Mouse (Mus musculus): ENCODE measurements around the gene Clmp. TPM values are rescaled to one million over a fixed set of nuclear protein-coding genes. Genes with fewer than 3 reads are reported as not detected.

Gene Clmp
- polyA plus RNA-seq, 1 experiment: 3.8 TPM

DNA sequence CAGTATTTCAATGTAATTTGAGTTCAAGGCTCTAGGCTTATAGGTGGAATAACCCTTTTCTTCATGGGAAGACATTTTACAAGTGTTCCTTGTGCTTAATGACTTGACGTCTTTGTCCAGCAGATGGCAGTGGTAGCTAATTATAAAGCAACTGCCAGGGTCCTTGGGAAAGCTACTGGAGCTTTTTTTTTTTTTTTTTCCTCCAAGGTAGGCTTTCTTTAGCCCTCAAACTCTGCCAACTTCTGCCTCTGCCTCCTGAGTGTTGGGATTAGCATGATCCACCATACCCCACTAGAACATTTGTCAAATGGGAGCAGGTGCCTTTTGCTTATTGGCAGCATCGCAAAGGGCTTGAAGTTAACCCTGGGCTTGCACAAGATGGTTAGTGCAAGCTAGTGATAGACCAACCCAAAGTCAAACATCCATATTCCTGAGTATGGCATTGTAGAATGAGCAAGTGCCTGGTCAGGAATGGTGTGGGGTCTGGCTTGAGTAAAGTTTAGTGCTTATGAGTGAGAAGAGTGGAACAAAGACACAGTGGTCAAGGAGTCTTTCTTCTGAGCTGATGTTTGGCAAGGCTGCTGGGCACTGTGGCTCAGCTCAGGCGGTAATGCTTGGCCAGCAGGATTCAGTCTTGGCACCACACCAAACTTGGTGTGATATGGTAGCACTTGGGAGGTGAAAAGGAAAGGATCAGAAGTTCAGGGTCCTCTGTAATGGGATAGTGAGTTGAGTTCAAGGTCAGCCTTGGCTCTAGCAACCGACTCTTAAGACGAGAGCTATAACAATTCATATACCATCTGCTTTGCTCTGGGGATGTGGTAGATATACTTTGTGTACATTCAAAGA is 120.9 kb downstream of the Clmp start:
- Histone ChIP-seq H3K27me3 (ENCODE audit: control insufficient read depth, insufficient read depth, insufficient read length) (no peaks in the 10 kb centered on the region), H3K4me2 (ENCODE audit: low read depth) (no peak overlapping the region), H3K4me3 (no peak overlapping the region), H3ac (ENCODE audit: control insufficient read depth, insufficient read length) (no peak overlapping the region), H3K36me3 (ENCODE audit: control insufficient read depth, insufficient read depth) (peaks cover 17% of the 10 kb centered on the region), H3K79me2 (ENCODE audit: control insufficient read depth, insufficient read depth) (peaks cover 17% of the 10 kb centered on the region)
- no peak for TF ChIP-seq REST (IDR thresholded peaks at IDR 0.05; ENCODE audit: insufficient read depth, insufficient read length)
- TF ChIP-seq TCF3 (IDR thresholded peaks at IDR 0.05; ENCODE audit: insufficient read length, low read depth): no peak
- peak; percentile 20 for TF ChIP-seq POLR2A (IDR thresholded peaks at IDR 0.05; ENCODE audit: insufficient read length, low read depth)
- peak; percentile 84 for TF ChIP-seq POLR2AphosphoS2 (IDR thresholded peaks at IDR 0.05; ENCODE audit: insufficient read length, low read depth)
- no peak for TF ChIP-seq MYOG (IDR thresholded peaks at IDR 0.05; ENCODE audit: control insufficient read depth in 1 of 3, insufficient read depth in 1 of 3, insufficient read length in 2 of 3, low read depth in 2 of 3)

DNA sequence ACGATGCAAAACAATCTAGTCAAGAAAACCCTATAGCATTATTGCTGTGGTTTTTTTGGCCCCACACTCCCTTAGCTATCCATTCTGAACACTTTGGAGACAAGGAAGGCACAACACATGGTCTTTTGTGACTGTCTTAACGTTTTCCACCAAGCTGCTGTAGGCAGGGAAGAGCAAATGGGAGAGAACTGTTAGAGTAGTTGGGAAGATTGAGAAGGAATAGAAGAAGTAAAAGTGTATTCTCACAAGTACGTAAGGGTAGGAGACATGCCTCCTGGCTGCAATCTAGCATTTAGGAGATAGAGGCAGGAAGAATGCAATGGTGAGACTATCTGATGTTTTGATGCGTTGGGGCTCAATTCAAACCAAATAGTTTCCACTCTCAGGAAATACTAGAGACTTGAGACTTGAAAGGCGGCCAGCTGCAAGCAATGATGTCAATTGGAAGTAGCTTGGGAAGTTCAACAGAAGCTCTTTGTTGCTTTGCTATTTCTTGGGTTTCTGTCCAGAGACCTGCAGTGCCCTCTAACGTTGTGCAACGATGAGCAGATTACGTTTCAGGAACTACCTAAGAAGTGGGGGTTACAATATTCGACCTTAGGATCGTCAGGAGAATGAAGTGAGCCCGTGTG is 121.6 kb downstream of the Clmp start:
- Histone ChIP-seq H3K36me3 (ENCODE audit: control insufficient read depth, insufficient read depth) (peaks cover 13% of the 10 kb centered on the region), H3K4me2 (ENCODE audit: low read depth) (no peak overlapping the region), H3K27me3 (ENCODE audit: control insufficient read depth, insufficient read depth, insufficient read length) (no peaks in the 10 kb centered on the region), H3ac (ENCODE audit: control insufficient read depth, insufficient read length) (no peak overlapping the region), H3K79me2 (ENCODE audit: control insufficient read depth, insufficient read depth) (peaks cover 10% of the 10 kb centered on the region), H3K4me3 (no peak overlapping the region)
- TF ChIP-seq MAX (IDR thresholded peaks at IDR 0.05; ENCODE audit: low read depth) (no peak), CEBPB (IDR thresholded peaks at IDR 0.05; ENCODE audit: insufficient read depth, poor library complexity, severe bottlenecking) (0 out of 2 replicates have a peak, but pooled peaks have one; percentile 24), REST (IDR thresholded peaks at IDR 0.05; ENCODE audit: insufficient read depth, insufficient read length) (no peak), TCF3 (IDR thresholded peaks at IDR 0.05; ENCODE audit: insufficient read length, low read depth) (no peak), POLR2AphosphoS2 (IDR thresholded peaks at IDR 0.05; ENCODE audit: insufficient read length, low read depth) (peak; percentile 30)

DNA sequence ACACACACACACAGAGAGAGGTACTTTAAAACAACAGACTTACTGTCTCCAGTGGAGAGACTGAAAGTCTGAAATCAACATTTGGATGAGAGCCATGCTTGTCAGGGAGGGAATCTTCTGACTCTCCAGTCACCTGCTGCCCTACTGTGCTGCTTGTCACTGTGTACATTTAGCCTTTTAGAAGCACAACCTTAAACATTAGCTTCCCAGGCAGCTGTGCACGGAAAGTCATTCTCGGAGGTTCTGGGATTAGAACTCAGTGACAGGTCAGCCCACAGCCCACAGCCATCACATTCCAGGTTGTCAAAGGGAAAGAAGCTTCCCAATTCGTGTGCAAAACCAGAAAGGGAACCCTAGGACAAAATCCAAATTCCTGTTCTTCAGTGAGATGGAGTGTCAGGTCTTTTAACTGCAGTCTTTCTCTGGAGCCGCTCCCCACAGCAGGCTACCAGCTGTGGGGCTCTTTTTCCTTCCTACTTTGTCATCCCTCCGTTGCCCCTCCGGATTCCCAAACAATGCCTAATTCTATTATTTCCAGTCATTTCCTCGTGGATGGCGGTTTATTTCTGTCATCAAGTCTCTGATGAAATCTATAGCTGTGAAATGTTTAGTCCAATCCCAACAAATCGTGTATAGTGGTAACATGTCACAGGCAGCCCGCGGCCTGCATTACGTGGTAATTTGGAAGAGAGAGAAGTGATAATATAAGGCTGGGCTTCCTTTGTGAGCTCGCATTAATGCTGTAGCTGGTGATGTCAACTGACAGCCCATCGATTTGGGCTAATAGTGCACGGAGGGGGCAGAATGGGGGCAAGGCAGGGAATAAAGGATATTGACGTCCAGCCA is 122.5 kb downstream of the Clmp start:
- Histone ChIP-seq H3K4me2 (ENCODE audit: low read depth) (no peak overlapping the region), H3K79me2 (ENCODE audit: control insufficient read depth, insufficient read depth) (peaks cover 7% of the 10 kb centered on the region), H3K4me3 (no peak overlapping the region), H3ac (ENCODE audit: control insufficient read depth, insufficient read length) (no peak overlapping the region), H3K36me3 (ENCODE audit: control insufficient read depth, insufficient read depth) (peaks cover 9% of the 10 kb centered on the region), H3K27me3 (ENCODE audit: control insufficient read depth, insufficient read depth, insufficient read length) (no peaks in the 10 kb centered on the region)
- TF ChIP-seq POLR2AphosphoS2 (IDR thresholded peaks at IDR 0.05; ENCODE audit: insufficient read length, low read depth) (no peak), CEBPB (IDR thresholded peaks at IDR 0.05; ENCODE audit: insufficient read depth, poor library complexity, severe bottlenecking) (no peak), SRF (IDR thresholded peaks at IDR 0.05; ENCODE audit: control insufficient read depth, insufficient read length, low read depth) (no peak), MYOG (IDR thresholded peaks at IDR 0.05; ENCODE audit: control insufficient read depth in 1 of 3, insufficient read depth in 1 of 3, insufficient read length in 2 of 3, low read depth in 2 of 3) (no peak), MAX (IDR thresholded peaks at IDR 0.05; ENCODE audit: low read depth) (no peak), TCF3 (IDR thresholded peaks at IDR 0.05; ENCODE audit: insufficient read length, low read depth) (no peak), POLR2A (IDR thresholded peaks at IDR 0.05; ENCODE audit: insufficient read length, low read depth) (no peak), REST (IDR thresholded peaks at IDR 0.05; ENCODE audit: insufficient read depth, insufficient read length) (no peak), TCF12 (IDR thresholded peaks at IDR 0.05; ENCODE audit: insufficient read depth, poor library complexity, severe bottlenecking) (no peak), E2F4 (IDR thresholded peaks at IDR 0.05; ENCODE audit: insufficient read depth) (no peak), MYOD1 (IDR thresholded peaks at IDR 0.05; ENCODE audit: control insufficient read depth in 1 of 3, insufficient read length in 2 of 3, low read depth in 2 of 3) (no peak), USF1 (IDR thresholded peaks at IDR 0.05; ENCODE audit: low read depth) (no peak)

DNA sequence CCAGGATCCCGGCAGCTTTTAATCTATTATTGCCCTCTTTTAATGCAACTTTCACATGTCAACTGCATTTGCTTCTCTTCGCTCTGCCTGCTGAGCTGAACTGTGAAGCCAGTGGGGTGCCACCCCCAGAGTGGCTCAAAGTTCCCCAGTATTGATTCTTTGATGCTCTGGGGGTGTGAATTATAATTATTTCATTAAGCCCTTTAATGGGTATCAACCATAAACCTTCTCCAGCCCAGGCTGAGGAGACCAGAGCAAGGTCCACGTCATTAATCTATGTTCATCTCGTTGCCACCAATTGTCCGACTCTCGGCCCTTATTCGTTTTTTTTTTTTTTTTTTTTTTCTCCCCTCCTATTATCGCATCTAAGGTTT is 123.1 kb downstream of the Clmp start:
- no peak overlapping the region for H3K4me2 ChIP-seq (ENCODE audit: low read depth)
- H3ac ChIP-seq (ENCODE audit: control insufficient read depth, insufficient read length): no peak overlapping the region
- peaks cover 2% of the 10 kb centered on the region for H3K79me2 ChIP-seq (ENCODE audit: control insufficient read depth, insufficient read depth)
- no peaks in the 10 kb centered on the region for H3K27me3 ChIP-seq (ENCODE audit: control insufficient read depth, insufficient read depth, insufficient read length)
- no peak for TF ChIP-seq MYOG (IDR thresholded peaks at IDR 0.05; ENCODE audit: control insufficient read depth in 1 of 3, insufficient read depth in 1 of 3, insufficient read length in 2 of 3, low read depth in 2 of 3)
- TF ChIP-seq E2F4 (IDR thresholded peaks at IDR 0.05; ENCODE audit: insufficient read depth): no peak
- TF ChIP-seq CEBPB (IDR thresholded peaks at IDR 0.05; ENCODE audit: insufficient read depth, poor library complexity, severe bottlenecking): no peak
- TF ChIP-seq SRF (IDR thresholded peaks at IDR 0.05; ENCODE audit: control insufficient read depth, insufficient read length, low read depth): no peak
- no peak for TF ChIP-seq USF1 (IDR thresholded peaks at IDR 0.05; ENCODE audit: low read depth)
- TF ChIP-seq MYOD1 (IDR thresholded peaks at IDR 0.05; ENCODE audit: control insufficient read depth in 1 of 3, insufficient read length in 2 of 3, low read depth in 2 of 3): no peak
- no peak for TF ChIP-seq TCF3 (IDR thresholded peaks at IDR 0.05; ENCODE audit: insufficient read length, low read depth)
- no peak overlapping the region for H3K4me3 ChIP-seq
- H3K36me3 ChIP-seq (ENCODE audit: control insufficient read depth, insufficient read depth): peaks cover 3% of the 10 kb centered on the region

Data from myocyte (in vitro differentiated cells).